In the genomic region with DNA sequence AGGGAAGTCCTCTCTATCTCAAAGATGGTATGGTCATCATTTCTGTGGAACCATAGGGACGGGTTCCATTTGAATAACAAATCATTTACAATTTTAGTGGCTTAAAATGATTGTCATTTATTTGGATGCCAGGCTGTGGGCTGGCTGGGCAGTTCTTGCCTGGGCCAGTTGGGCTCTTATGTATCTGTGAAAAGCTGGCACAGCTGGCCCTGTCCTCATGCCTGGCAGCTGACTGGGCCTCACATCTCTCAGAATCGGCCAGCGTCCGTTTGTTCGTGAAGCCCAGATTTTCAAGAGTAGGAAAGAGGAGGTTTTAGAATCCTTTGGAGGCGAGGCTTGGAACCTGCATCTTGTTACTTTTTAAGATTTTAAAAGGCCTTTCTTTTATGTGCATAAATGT, we compare ENCODE assay signal across 14 mouse cellular contexts.
"Had no signal": no experiment of that assay in that cellular context is flagged by ENCODE, and none has a peak within 500 bp of the region (broad histone marks: within the 10 kb centered on the region; RNA-seq: fewer than 3 reads in every experiment).

No protein-coding gene starts in this region.

- ATAC-seq: liver, embryonic 12.5 days had no signal

- H3K4me2 ChIP-seq: limb, embryonic 15.5 days; liver, embryonic 12.5 days; lung, embryonic 14.5 days; neural tube, embryonic 13.5 days had no signal

- H3K4me3 ChIP-seq: limb, embryonic 15.5 days; liver, embryonic 12.5 days; midbrain, embryonic 10.5 days; neural tube, embryonic 13.5 days had no signal

- DNase-seq: kidney, adult 2 months; kidney, postnatal 25 days; lung, embryonic 14.5 days; lung, postnatal 10 days; lung, postnatal 4 days; midbrain, embryonic 14.5 days; retina, postnatal 1 day; right cerebral cortex, postnatal 4 days; spleen, adult 18-20 months; thymus, postnatal 36 days had no signal

- H3K9ac ChIP-seq: limb, embryonic 15.5 days; liver, embryonic 12.5 days; lung, embryonic 14.5 days; neural tube, embryonic 13.5 days had no signal

- H3K27ac ChIP-seq: limb, embryonic 15.5 days; liver, embryonic 12.5 days; midbrain, embryonic 10.5 days; neural tube, embryonic 13.5 days had no signal

- H3K9me3 ChIP-seq: limb, embryonic 15.5 days; liver, embryonic 12.5 days; midbrain, embryonic 10.5 days; neural tube, embryonic 13.5 days had no signal

- H3K36me3 ChIP-seq: limb, embryonic 15.5 days; liver, embryonic 12.5 days; midbrain, embryonic 10.5 days; neural tube, embryonic 13.5 days had no signal

- H3K27me3 ChIP-seq: limb, embryonic 15.5 days; neural tube, embryonic 13.5 days had no signal
